8 mouse cellular contexts compared by ENCODE assay signal in genomic region chr4:120815622-120816334, GRCm38 (mm10). TPM values are rescaled to one million over a fixed set of nuclear protein-coding genes. Genes with fewer than 3 reads are reported as not detected.
DNase-seq lines count a peak whose midpoint lies in the region; ATAC-seq and TF ChIP-seq lines count a peak whose summit lies in the region.

No protein-coding gene starts in this region.

- peak overlapping the region; percentile 66 for H3K9ac ChIP-seq in hindbrain, embryonic 12.5 days
- no peak overlapping the region for H3K9ac ChIP-seq in lung, postnatal 0 days (replicated peaks; ENCODE audit: low read depth)

- H3K27ac ChIP-seq in hindbrain, embryonic 12.5 days, result peak overlapping the region; percentile 80
- H3K27ac ChIP-seq in lung, postnatal 0 days (ENCODE audit: low read length), result peak overlapping the region; percentile 75

- H3K4me3 ChIP-seq in hindbrain, embryonic 12.5 days, result peak overlapping the region; percentile 53
- H3K4me3 ChIP-seq in lung, postnatal 0 days (ENCODE audit: low read depth, low read length), result peak overlapping the region; percentile 47

- peak; percentile 98 for ATAC-seq in hindbrain, embryonic 12.5 days (ENCODE audit: low FRiP score)
- peak; percentile 92 for ATAC-seq in lung, postnatal 0 days

- peak; percentile 94 for DNase-seq in NIH3T3 (ENCODE audit: low read depth)
- DNase-seq in cerebellum, postnatal 10 days, result peak; percentile 83 to 84
- peak; percentile 72 to 73 for DNase-seq in frontal cortex, postnatal 10 days (ENCODE audit: low spot score in 2 of 2)
- peak; percentile 59 to 70 for DNase-seq in layer of hippocampus, postnatal 10 days (ENCODE audit: low spot score in 2 of 2)
- DNase-seq in lung, postnatal 0 days (ENCODE audit: low spot score), result peak; percentile 97
- DNase-seq in ovary, postnatal 10 days (ENCODE audit: low spot score), result peak; percentile 36
- DNase-seq in thymus, postnatal 0 days (ENCODE audit: low spot score), result peak; percentile 91

- 8% methylated on average over 10 of the region's 10 CpGs for WGBS in hindbrain, embryonic 12.5 days
- WGBS in lung, postnatal 0 days, result 6% methylated on average over 10 of the region's 10 CpGs

- H3K36me3 ChIP-seq in hindbrain, embryonic 12.5 days, result no peaks in the 10 kb centered on the region
- no peaks in the 10 kb centered on the region for H3K36me3 ChIP-seq in lung, postnatal 0 days (ENCODE audit: insufficient read depth, low read length)

- H3K4me2 ChIP-seq in hindbrain, embryonic 12.5 days (replicated peaks), result peak overlapping the region; percentile 79
- peak overlapping the region; percentile 66 for H3K4me2 ChIP-seq in lung, postnatal 0 days (replicated peaks; ENCODE audit: low read depth, low read length)

- TF ChIP-seq EP300 in lung, postnatal 0 days (IDR thresholded peaks at IDR 0.05), result no peak

- no peaks in the 10 kb centered on the region for H3K27me3 ChIP-seq in hindbrain, embryonic 12.5 days
- H3K27me3 ChIP-seq in lung, postnatal 0 days (replicated peaks; ENCODE audit: insufficient read depth, low read length), result no peaks in the 10 kb centered on the region

- H3K9me3 ChIP-seq in hindbrain, embryonic 12.5 days (replicated peaks), result no peaks in the 10 kb centered on the region
- no peaks in the 10 kb centered on the region for H3K9me3 ChIP-seq in lung, postnatal 0 days (ENCODE audit: low read length)

- H3K4me1 ChIP-seq in hindbrain, embryonic 12.5 days, result peaks cover 30% of the 10 kb centered on the region
- H3K4me1 ChIP-seq in lung, postnatal 0 days (ENCODE audit: insufficient read depth, low read depth, low read length), result peaks cover 13% of the 10 kb centered on the region; the same call in 1 of the 2 replicates

- TF ChIP-seq CTCF in lung, postnatal 0 days (IDR thresholded peaks at IDR 0.05), result no peak

RNA-seq across cellular contexts. Expression of gene Nfyc, which starts 15.6 kb away (rescaled TPM):
- polyA plus RNA-seq in hindbrain, embryonic 12.5 days (2016; fragmentation: Nextera tagmentation; extraction: Ambion mirVana), result 101 and 104 TPM in 2 replicates
- 10 to 100 TPM; 47.7 to 50.8 TPM for total RNA-seq in layer of hippocampus, postnatal 10 days (2021)
- 53.7 and 54.5 TPM in 2 replicates for polyA plus RNA-seq in lung, postnatal 0 days (2015; fragmentation: Nextera tagmentation; extraction: Ambion mirVana)
- 85.3 and 90.4 TPM in 2 replicates for polyA plus RNA-seq in thymus, postnatal 0 days (2015; fragmentation: Nextera tagmentation; extraction: Ambion mirVana)

RNA-seq across cellular contexts. Expression of gene Rims3, which starts 38.8 kb away (rescaled TPM):
- polyA plus RNA-seq in hindbrain, embryonic 12.5 days (2016; fragmentation: Nextera tagmentation; extraction: Ambion mirVana), result 8.5 and 9.2 TPM in 2 replicates
- 10 to 100 TPM; 31.3 to 31.9 TPM for total RNA-seq in layer of hippocampus, postnatal 10 days (2021)
- 0.21 and 0.26 TPM in 2 replicates for polyA plus RNA-seq in lung, postnatal 0 days (2015; fragmentation: Nextera tagmentation; extraction: Ambion mirVana)
- 0.30 and 0.35 TPM in 2 replicates for polyA plus RNA-seq in thymus, postnatal 0 days (2015; fragmentation: Nextera tagmentation; extraction: Ambion mirVana)

Comparison
In these comparisons a context has a peak if more than half of its experiments do, and no peak if none do; other contexts are left out.
1. Peak in every context shown above with its lines: DNase-seq, ATAC-seq, H3K4me3 ChIP-seq and H3K27ac ChIP-seq.
2. DNase-seq: peak in every context shown above with its lines; median percentile 97 in lung, postnatal 0 days; 94 in NIH3T3; 91 in thymus, postnatal 0 days; 84 in cerebellum, postnatal 10 days; 72 in frontal cortex, postnatal 10 days; 64 in layer of hippocampus, postnatal 10 days; 36 in ovary, postnatal 10 days.